Mouse (Mus musculus) heart, adult 8-10 months (tissue): Measurements from ENCODE around the gene Mapkap1. TPM values are rescaled to one million over a fixed set of nuclear protein-coding genes. Genes with fewer than 3 reads are reported as not detected.

ENCODE experiments used
- total RNA-seq, 4 experiments: library from RNA; stranded (reverse); gene quantifications; 2 replicates each; pipeline ENCODE4 v1.2.4; 2022

Gene Mapkap1
- total RNA-seq, 4 experiments from 2014 or later: 60.5 to 73.6 (median 68.7) TPM

Other genes starting within 250 kb of the Mapkap1 start
- 10 to 100 TPM in 2 of 4 experiments, 1 to 10 TPM in 2; 7.8 to 11.4 (median 10.0) TPM for gene Pbx3, start 33.6 kb upstream of the Mapkap1 start, total RNA-seq